19 mouse cellular contexts compared by ENCODE assay signal in the genomic region with DNA sequence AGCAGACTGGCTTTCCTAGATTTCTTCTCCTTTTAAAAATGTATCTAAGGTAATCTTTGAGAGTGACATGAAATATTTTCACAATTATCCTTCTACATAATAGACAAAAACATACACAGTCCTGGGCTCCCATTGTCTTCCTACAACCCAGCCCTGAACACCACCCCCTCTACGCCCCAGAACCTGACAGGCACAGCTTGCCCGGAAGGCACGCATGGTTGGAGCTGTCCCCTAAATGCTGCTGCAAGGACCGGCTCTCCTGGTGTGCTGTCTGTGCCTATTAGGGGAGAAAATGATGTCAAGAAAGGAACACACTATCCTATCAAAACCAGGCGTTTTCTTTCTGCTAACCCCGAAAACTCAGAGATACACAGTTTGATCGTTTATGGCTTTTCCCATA. TPM values are rescaled to one million over a fixed set of nuclear protein-coding genes. Genes with fewer than 3 reads are reported as not detected.
DNase-seq lines count a peak whose midpoint lies in the region; ATAC-seq and TF ChIP-seq lines count a peak whose summit lies in the region.
"Had no signal": no experiment of that assay in that cellular context is flagged by ENCODE, and none has a peak within 500 bp of the region (broad histone marks: within the 10 kb centered on the region; RNA-seq: fewer than 3 reads in every experiment).

No protein-coding gene starts in this region.

- no peaks in the 10 kb centered on the region for H3K4me1 ChIP-seq in intestine, embryonic 14.5 days (replicated peaks; ENCODE audit: control insufficient read depth, insufficient read depth, low read length)
- H3K4me1 ChIP-seq in intestine, embryonic 15.5 days (replicated peaks) = 0 out of 2 replicates have a peak, but pooled peaks cover 7% of the 10 kb centered on the region
- no peaks in the 10 kb centered on the region for H3K4me1 ChIP-seq in cortical plate, adult 2 months (ENCODE audit: control insufficient read depth, insufficient read depth, low read length)
- H3K4me1 ChIP-seq in embryonic facial prominence, embryonic 14.5 days (ENCODE audit: control insufficient read depth, insufficient read depth, low read length) = peaks cover 10% of the 10 kb centered on the region; the same call in 1 of the 2 replicates
- H3K4me1 ChIP-seq in limb, embryonic 15.5 days = peaks cover 4% of the 10 kb centered on the region; the same call in 1 of the 2 replicates
- H3K4me1 ChIP-seq in liver, postnatal 0 days (ENCODE audit: insufficient read depth) = no peaks in the 10 kb centered on the region
- H3K4me1 ChIP-seq: megakaryocyte, embryonic 14.5 days had no signal

- H3K27me3 ChIP-seq in intestine, embryonic 14.5 days (replicated peaks; ENCODE audit: control insufficient read depth, insufficient read depth, low read length) = peaks cover 3% of the 10 kb centered on the region; the same call in 1 of the 2 replicates
- no peaks in the 10 kb centered on the region; the same call in 1 of the 2 replicates for H3K27me3 ChIP-seq in intestine, embryonic 15.5 days (replicated peaks)
- H3K27me3 ChIP-seq in embryonic facial prominence, embryonic 14.5 days (replicated peaks; ENCODE audit: control insufficient read depth, insufficient read depth, low read length) = peaks cover 9% of the 10 kb centered on the region; the same call in 1 of the 2 replicates
- H3K27me3 ChIP-seq in limb, embryonic 15.5 days = peaks cover 5% of the 10 kb centered on the region; the same call in 1 of the 2 replicates
- 0 out of 2 replicates have a peak, but pooled peaks cover 6% of the 10 kb centered on the region for H3K27me3 ChIP-seq in liver, postnatal 0 days (ENCODE audit: insufficient read depth, low read length)

- H3K36me3 ChIP-seq in intestine, embryonic 14.5 days (ENCODE audit: control insufficient read depth, insufficient read depth, low read length) = no peaks in the 10 kb centered on the region
- H3K36me3 ChIP-seq in intestine, embryonic 15.5 days = no peaks in the 10 kb centered on the region
- no peaks in the 10 kb centered on the region for H3K36me3 ChIP-seq in embryonic facial prominence, embryonic 14.5 days (ENCODE audit: control insufficient read depth, insufficient read depth, low read length)
- no peaks in the 10 kb centered on the region for H3K36me3 ChIP-seq in limb, embryonic 15.5 days
- no peaks in the 10 kb centered on the region for H3K36me3 ChIP-seq in liver, postnatal 0 days (replicated peaks; ENCODE audit: insufficient read depth, low read length)
- H3K36me3 ChIP-seq: forebrain, embryonic 10.5 days; G1E; lung, embryonic 15.5 days had no signal

- H3K4me3 ChIP-seq in intestine, embryonic 14.5 days (ENCODE audit: low read depth, low read length) = peak overlapping the region; percentile 37; the same call in 1 of the 2 replicates
- no peak overlapping the region for H3K4me3 ChIP-seq in intestine, embryonic 15.5 days (replicated peaks)
- peak overlapping the region; percentile 19 for H3K4me3 ChIP-seq in cortical plate, adult 2 months (ENCODE audit: insufficient read depth, low read length)
- H3K4me3 ChIP-seq in embryonic facial prominence, embryonic 14.5 days (ENCODE audit: low read depth, low read length) = 0 out of 2 replicates have a peak overlapping the region, but pooled peaks have one; percentile 43
- no peak overlapping the region for H3K4me3 ChIP-seq in limb, embryonic 15.5 days
- H3K4me3 ChIP-seq in liver, postnatal 0 days (ENCODE audit: low read depth, low read length) = no peak overlapping the region
- H3K4me3 ChIP-seq: megakaryocyte, embryonic 14.5 days had no signal

- no peak for TF ChIP-seq EP300 in liver, postnatal 0 days (IDR thresholded peaks at IDR 0.05; ENCODE audit: low read depth)

- H3K9ac ChIP-seq in intestine, embryonic 14.5 days (ENCODE audit: low read length) = no peak overlapping the region
- no peak overlapping the region for H3K9ac ChIP-seq in intestine, embryonic 15.5 days
- no peak overlapping the region for H3K9ac ChIP-seq in embryonic facial prominence, embryonic 14.5 days (ENCODE audit: low read depth, low read length)
- no peak overlapping the region for H3K9ac ChIP-seq in limb, embryonic 15.5 days
- H3K9ac ChIP-seq in liver, postnatal 0 days (replicated peaks) = no peak overlapping the region

- 44% methylated on average over 7 of the region's 7 CpGs for WGBS in intestine, embryonic 14.5 days
- 41% methylated on average over 7 of the region's 7 CpGs for WGBS in intestine, embryonic 15.5 days
- 12% methylated on average over 7 of the region's 7 CpGs for WGBS in embryonic facial prominence, embryonic 14.5 days
- WGBS in limb, embryonic 15.5 days = 10% methylated on average over 7 of the region's 7 CpGs
- WGBS in liver, postnatal 0 days (ENCODE audit: insufficient replicate concordance) = 43% methylated on average over 7 of the region's 7 CpGs

- H3K27ac ChIP-seq in intestine, embryonic 14.5 days (ENCODE audit: low read depth) = no peak overlapping the region
- no peak overlapping the region for H3K27ac ChIP-seq in intestine, embryonic 15.5 days
- 0 out of 2 replicates have a peak overlapping the region, but pooled peaks have one; percentile 10 for H3K27ac ChIP-seq in cortical plate, adult 2 months (ENCODE audit: insufficient read depth, low read length)
- no peak overlapping the region for H3K27ac ChIP-seq in embryonic facial prominence, embryonic 14.5 days (replicated peaks; ENCODE audit: low read depth, low read length)
- H3K27ac ChIP-seq in limb, embryonic 15.5 days = no peak overlapping the region
- no peak overlapping the region for H3K27ac ChIP-seq in liver, postnatal 0 days (ENCODE audit: low read depth)
- H3K27ac ChIP-seq: lung, embryonic 15.5 days had no signal

- ATAC-seq in intestine, embryonic 14.5 days (replicated peaks; ENCODE audit: low FRiP score, low TSS enrichment, low read depth) = no peak
- no peak for ATAC-seq in intestine, embryonic 15.5 days
- ATAC-seq in embryonic facial prominence, embryonic 14.5 days (ENCODE audit: low read depth) = no peak
- no peak for ATAC-seq in limb, embryonic 15.5 days (ENCODE audit: insufficient number of reproducible peaks, low FRiP score, low TSS enrichment, low read depth)
- no peak for ATAC-seq in liver, postnatal 0 days
- no peak for ATAC-seq in erythroblast, adult 5-6 weeks (replicated peaks; ENCODE audit: low FRiP score, poor library complexity, severe bottlenecking)

- peak overlapping the region; percentile 78; the same call in 1 of the 2 replicates for H3K4me2 ChIP-seq in intestine, embryonic 14.5 days (ENCODE audit: low read length)
- no peak overlapping the region; the same call in 1 of the 2 replicates for H3K4me2 ChIP-seq in intestine, embryonic 15.5 days (replicated peaks)
- peak overlapping the region; percentile 72 for H3K4me2 ChIP-seq in embryonic facial prominence, embryonic 14.5 days (ENCODE audit: low read depth, low read length)
- peak overlapping the region; percentile 71; the same call in 1 of the 2 replicates for H3K4me2 ChIP-seq in limb, embryonic 15.5 days
- H3K4me2 ChIP-seq in liver, postnatal 0 days (ENCODE audit: low read depth, low read length) = no peak overlapping the region

- no peak for TF ChIP-seq POLR2A in cortical plate, adult 2 months (IDR thresholded peaks at IDR 0.05; ENCODE audit: extremely low read depth, insufficient read depth, low read length)

- no peak for DNase-seq in intestine, embryonic 14.5 days (ENCODE audit: low spot score)
- DNase-seq in embryonic facial prominence, embryonic 14.5 days (ENCODE audit: low spot score) = peak; percentile 25
- no peak for DNase-seq in liver, postnatal 0 days
- DNase-seq: adrenal gland, postnatal 14 days; spleen, adult 18-20 months had no signal

- no peaks in the 10 kb centered on the region for H3K9me3 ChIP-seq in intestine, embryonic 14.5 days (ENCODE audit: control insufficient read depth, low read length)
- H3K9me3 ChIP-seq in intestine, embryonic 15.5 days = no peaks in the 10 kb centered on the region
- no peaks in the 10 kb centered on the region for H3K9me3 ChIP-seq in embryonic facial prominence, embryonic 14.5 days (ENCODE audit: control insufficient read depth, low read length)
- no peaks in the 10 kb centered on the region for H3K9me3 ChIP-seq in limb, embryonic 15.5 days
- no peaks in the 10 kb centered on the region for H3K9me3 ChIP-seq in liver, postnatal 0 days (ENCODE audit: low read length)
- H3K9me3 ChIP-seq: forebrain, embryonic 10.5 days; lung, embryonic 15.5 days had no signal

- no peak for TF ChIP-seq CTCF in cortical plate, adult 2 months (IDR thresholded peaks at IDR 0.05; ENCODE audit: extremely low read depth, insufficient read depth, low read length)
- no peak for TF ChIP-seq CTCF in liver, postnatal 0 days (IDR thresholded peaks at IDR 0.05; ENCODE audit: low read depth)

RNA-seq across cellular contexts. Expression of a gene that starts 0.8 kb away (rescaled TPM):
- polyA plus RNA-seq in intestine, embryonic 14.5 days (2014; fragmentation: Nextera tagmentation; extraction: Ambion mirVana) = 0.50 and 0.60 TPM in 2 replicates
- 0.18 and 0.20 TPM in 2 replicates for polyA plus RNA-seq in intestine, embryonic 15.5 days (2015; fragmentation: Nextera tagmentation; extraction: Ambion mirVana)
- polyA plus RNA-seq in cortical plate, adult 2 months (2012; rRNA removed) = 3.1 and 3.4 TPM in 2 replicates
- 0.13 and 0.14 TPM in 2 replicates for polyA plus RNA-seq in embryonic facial prominence, embryonic 14.5 days (2014; fragmentation: Nextera tagmentation; extraction: Ambion mirVana)
- polyA plus RNA-seq in limb, embryonic 15.5 days (2015; fragmentation: Nextera tagmentation; extraction: Ambion mirVana) = 0.15 and 0.28 TPM in 2 replicates
- not detected in 2 replicates for polyA plus RNA-seq in liver, postnatal 0 days (2015; fragmentation: Nextera tagmentation; extraction: Ambion mirVana)
- total RNA-seq in erythroblast, adult 5-6 weeks (2015; ENCODE audit: low replicate concordance) = not detected in 2 replicates
- 0.14 TPM in 1 of 2 replicates, not detected in the other for total RNA-seq in erythroblast, adult 5-6 weeks (2017; ENCODE audit: low replicate concordance)
- total RNA-seq: adrenal gland, postnatal 14 days; common myeloid progenitor, adult 5-6 weeks had no signal
- polyA plus RNA-seq: G1E; heart, embryonic 14.5 days; kidney, embryonic 16.5 days; lung, embryonic 15.5 days had no signal

RNA-seq across cellular contexts. Expression of a gene that starts 23.9 kb away (rescaled TPM):
- polyA plus RNA-seq in intestine, embryonic 14.5 days (2014; fragmentation: Nextera tagmentation; extraction: Ambion mirVana) = not detected in 2 replicates
- not detected in 2 replicates for polyA plus RNA-seq in intestine, embryonic 15.5 days (2015; fragmentation: Nextera tagmentation; extraction: Ambion mirVana)
- polyA plus RNA-seq in cortical plate, adult 2 months (2012; rRNA removed) = not detected in 2 replicates
- polyA plus RNA-seq in embryonic facial prominence, embryonic 14.5 days (2014; fragmentation: Nextera tagmentation; extraction: Ambion mirVana) = not detected in 2 replicates
- polyA plus RNA-seq in limb, embryonic 15.5 days (2015; fragmentation: Nextera tagmentation; extraction: Ambion mirVana) = not detected in 2 replicates
- 0.02 and 0.05 TPM in 2 replicates for polyA plus RNA-seq in liver, postnatal 0 days (2015; fragmentation: Nextera tagmentation; extraction: Ambion mirVana)
- total RNA-seq in erythroblast, adult 5-6 weeks (2015; ENCODE audit: low replicate concordance) = not detected in 2 replicates
- not detected in 2 replicates for total RNA-seq in erythroblast, adult 5-6 weeks (2017; ENCODE audit: low replicate concordance)
- total RNA-seq: adrenal gland, postnatal 14 days; common myeloid progenitor, adult 5-6 weeks; gastrocnemius, postnatal 4 days had no signal
- polyA plus RNA-seq: forebrain, embryonic 10.5 days; G1E; heart, embryonic 14.5 days; kidney, embryonic 16.5 days; limb, embryonic 11.5 days; neural tube, embryonic 11.5 days had no signal

RNA-seq across cellular contexts. Expression of a gene that starts 36.9 kb away (rescaled TPM):
- 0.05 TPM in 2 replicates for polyA plus RNA-seq in intestine, embryonic 14.5 days (2014; fragmentation: Nextera tagmentation; extraction: Ambion mirVana)
- 0.34 and 0.45 TPM in 2 replicates for polyA plus RNA-seq in intestine, embryonic 15.5 days (2015; fragmentation: Nextera tagmentation; extraction: Ambion mirVana)
- not detected in 2 replicates for polyA plus RNA-seq in cortical plate, adult 2 months (2012; rRNA removed)
- not detected in 2 replicates for polyA plus RNA-seq in embryonic facial prominence, embryonic 14.5 days (2014; fragmentation: Nextera tagmentation; extraction: Ambion mirVana)
- polyA plus RNA-seq in limb, embryonic 15.5 days (2015; fragmentation: Nextera tagmentation; extraction: Ambion mirVana) = not detected in 2 replicates
- 8.9 and 10.5 TPM in 2 replicates for polyA plus RNA-seq in liver, postnatal 0 days (2015; fragmentation: Nextera tagmentation; extraction: Ambion mirVana)
- total RNA-seq in erythroblast, adult 5-6 weeks (2015; ENCODE audit: low replicate concordance) = not detected in 2 replicates
- not detected in 2 replicates for total RNA-seq in erythroblast, adult 5-6 weeks (2017; ENCODE audit: low replicate concordance)
- total RNA-seq: common myeloid progenitor, adult 5-6 weeks; gastrocnemius, postnatal 4 days had no signal
- polyA plus RNA-seq: forebrain, embryonic 10.5 days; G1E; heart, embryonic 14.5 days; kidney, embryonic 16.5 days; lung, embryonic 15.5 days had no signal

RNA-seq across cellular contexts. Expression of a gene that starts 37.2 kb away (rescaled TPM):
- polyA plus RNA-seq in intestine, embryonic 14.5 days (2014; fragmentation: Nextera tagmentation; extraction: Ambion mirVana) = not detected in 2 replicates
- not detected in 2 replicates for polyA plus RNA-seq in intestine, embryonic 15.5 days (2015; fragmentation: Nextera tagmentation; extraction: Ambion mirVana)
- not detected in 2 replicates for polyA plus RNA-seq in cortical plate, adult 2 months (2012; rRNA removed)
- not detected in 2 replicates for polyA plus RNA-seq in embryonic facial prominence, embryonic 14.5 days (2014; fragmentation: Nextera tagmentation; extraction: Ambion mirVana)
- polyA plus RNA-seq in limb, embryonic 15.5 days (2015; fragmentation: Nextera tagmentation; extraction: Ambion mirVana) = not detected in 2 replicates
- polyA plus RNA-seq in liver, postnatal 0 days (2015; fragmentation: Nextera tagmentation; extraction: Ambion mirVana) = not detected in 2 replicates
- total RNA-seq in erythroblast, adult 5-6 weeks (2015; ENCODE audit: low replicate concordance) = not detected in 2 replicates
- not detected in 2 replicates for total RNA-seq in erythroblast, adult 5-6 weeks (2017; ENCODE audit: low replicate concordance)
- total RNA-seq: adrenal gland, postnatal 14 days; common myeloid progenitor, adult 5-6 weeks; G1E; gastrocnemius, postnatal 4 days had no signal
- polyA plus RNA-seq: forebrain, embryonic 10.5 days; G1E; heart, embryonic 14.5 days; kidney, embryonic 16.5 days; limb, embryonic 11.5 days; lung, embryonic 15.5 days; neural tube, embryonic 11.5 days had no signal

RNA-seq across cellular contexts. Expression of a gene that starts 38.8 kb away (rescaled TPM):
- not detected in 2 replicates for polyA plus RNA-seq in intestine, embryonic 14.5 days (2014; fragmentation: Nextera tagmentation; extraction: Ambion mirVana)
- polyA plus RNA-seq in intestine, embryonic 15.5 days (2015; fragmentation: Nextera tagmentation; extraction: Ambion mirVana) = not detected in 2 replicates
- polyA plus RNA-seq in cortical plate, adult 2 months (2012; rRNA removed) = not detected in 2 replicates
- polyA plus RNA-seq in embryonic facial prominence, embryonic 14.5 days (2014; fragmentation: Nextera tagmentation; extraction: Ambion mirVana) = not detected in 2 replicates
- not detected in 2 replicates for polyA plus RNA-seq in limb, embryonic 15.5 days (2015; fragmentation: Nextera tagmentation; extraction: Ambion mirVana)
- polyA plus RNA-seq in liver, postnatal 0 days (2015; fragmentation: Nextera tagmentation; extraction: Ambion mirVana) = not detected in 2 replicates
- not detected in 2 replicates for total RNA-seq in erythroblast, adult 5-6 weeks (2015; ENCODE audit: low replicate concordance)
- total RNA-seq in erythroblast, adult 5-6 weeks (2017; ENCODE audit: low replicate concordance) = not detected in 2 replicates
- total RNA-seq: adrenal gland, postnatal 14 days; common myeloid progenitor, adult 5-6 weeks; G1E had no signal
- polyA plus RNA-seq: forebrain, embryonic 10.5 days; G1E; heart, embryonic 14.5 days; kidney, embryonic 16.5 days; limb, embryonic 11.5 days; lung, embryonic 15.5 days; neural tube, embryonic 11.5 days had no signal

Comparison
In these comparisons a context has a peak if more than half of its experiments do, and no peak if none do; other contexts are left out.
1. H3K4me2 ChIP-seq: peak in intestine, embryonic 14.5 days (single experiment), embryonic facial prominence, embryonic 14.5 days (single experiment) and limb, embryonic 15.5 days (single experiment); none in intestine, embryonic 15.5 days (single experiment) and liver, postnatal 0 days (single experiment).
2. H3K4me3 ChIP-seq: peak in intestine, embryonic 14.5 days (single experiment), cortical plate, adult 2 months (single experiment) and embryonic facial prominence, embryonic 14.5 days (single experiment); none in intestine, embryonic 15.5 days (single experiment), limb, embryonic 15.5 days (single experiment) and liver, postnatal 0 days (single experiment).